Mouse (Mus musculus): ENCODE measurements at regions not wholly inside any gene's neighbourhood (a gene's known extent, or its start where the extent isn't known, plus 50 kb on each side); places are given as distances from the start of the nearest gene placed in this dataset.
"Not testable (repeated sequence)": the region's sequence is repeated elsewhere in the genome, so short reads cannot be mapped to it uniquely, and the experiment has no call there.

DNA sequence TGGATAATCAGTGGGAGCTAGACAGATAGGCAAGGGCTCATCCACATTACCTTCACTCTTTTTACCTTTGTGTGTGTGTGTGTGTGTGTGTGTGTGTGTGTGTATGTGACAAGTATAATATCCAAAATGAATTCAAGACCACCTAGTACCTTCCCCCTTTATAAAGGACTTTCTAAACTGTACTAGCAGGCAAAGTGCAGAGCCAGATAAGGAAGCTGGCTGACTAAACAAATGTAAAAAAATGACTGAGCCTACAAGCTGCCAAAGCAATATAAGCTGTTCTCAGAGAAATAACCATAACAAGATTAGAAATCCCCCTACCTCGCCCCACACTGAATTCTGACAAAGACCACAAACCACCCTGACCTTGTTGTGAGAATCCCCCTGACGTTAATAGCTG lies 586.8 kb upstream of the Chrm3 start:
- H3K4me3 ChIP-seq: no peak overlapping the region
- DNase-seq: no peak
- intact Hi-C loops (cut with DNase I): no loop called here
- no peak for TF ChIP-seq CTCF (IDR thresholded peaks at IDR 0.05)
- H3K27ac ChIP-seq: no peak overlapping the region

DNA sequence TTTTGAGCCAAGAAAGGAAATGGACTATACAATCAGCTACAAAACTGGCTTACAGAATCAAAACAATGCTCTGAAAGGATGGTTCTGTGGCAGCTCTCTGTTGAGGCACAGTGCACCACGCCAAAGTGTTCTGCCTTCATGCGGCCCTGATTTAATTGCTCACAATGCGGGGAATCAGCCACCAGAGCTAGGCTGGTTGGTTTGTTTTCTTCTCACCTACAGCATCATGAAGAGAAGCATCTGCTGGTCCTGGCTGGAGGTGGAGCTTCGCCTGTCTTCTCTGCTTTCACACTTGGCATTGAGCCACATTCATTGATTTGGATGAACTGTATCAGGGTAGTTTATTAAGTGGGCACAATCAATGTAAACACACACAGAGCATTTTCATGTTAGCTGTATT lies 583.2 kb upstream of the Chrm3 start:
- H3K4me3 ChIP-seq: no peak overlapping the region
- no peak for TF ChIP-seq CTCF (IDR thresholded peaks at IDR 0.05)
- H3K27ac ChIP-seq: no peak overlapping the region
- DNase-seq: no peak
- intact Hi-C loops (cut with DNase I): no loop called here

GRCm38 (mm10) chr13:10942031-10942655 lies 581.5 kb upstream of the Chrm3 start:
- Histone ChIP-seq H3K27ac (no peak overlapping the region), H3K4me3 (no peak overlapping the region)
- intact Hi-C loops (cut with DNase I): no loop called here
- DNase-seq: no peak
- peak; percentile 29 for TF ChIP-seq CTCF (IDR thresholded peaks at IDR 0.05)

- intact Hi-C loops (cut with DNase I): no loop called here
- no peak overlapping the region for H3K27ac ChIP-seq
- no peak for TF ChIP-seq CTCF (IDR thresholded peaks at IDR 0.05)
- H3K4me3 ChIP-seq: no peak overlapping the region
- DNase-seq: no peak
Measured at GRCm38 (mm10) chr13:10938233-10938632, 577.6 kb upstream of the Chrm3 start.

- no peak overlapping the region for H3K27ac ChIP-seq
- no peak overlapping the region for H3K4me3 ChIP-seq
- intact Hi-C loops (cut with DNase I): no loop called here
- 0 out of 2 replicates have a peak, but pooled peaks have one; percentile 9 for TF ChIP-seq CTCF (IDR thresholded peaks at IDR 0.05)
- no peak for DNase-seq
Measured at GRCm38 (mm10) chr13:10930741-10931140, 570.1 kb upstream of the Chrm3 start.

DNA sequence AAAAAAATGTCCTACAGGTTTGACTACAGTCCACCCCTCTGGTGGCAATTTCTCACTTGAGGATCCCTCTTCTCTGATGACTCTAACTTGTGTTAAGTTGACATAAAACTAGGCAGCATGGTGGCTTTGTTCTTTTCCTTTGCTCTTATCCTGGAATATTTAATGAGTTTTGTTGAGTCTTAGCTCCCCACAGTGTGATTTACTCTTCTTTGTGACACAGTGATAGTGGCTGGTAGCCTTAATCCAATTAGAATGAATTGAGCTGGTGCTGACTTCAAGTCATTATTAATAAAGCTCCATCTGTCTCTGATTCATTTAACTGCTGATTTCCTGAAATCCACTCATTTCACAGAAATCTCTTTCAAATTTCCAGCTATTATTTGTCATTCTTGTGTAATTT lies 553.7 kb upstream of the Chrm3 start:
- no peak overlapping the region for H3K27ac ChIP-seq
- intact Hi-C loops (cut with DNase I): no loop called here
- no peak overlapping the region for H3K4me3 ChIP-seq
- no peak for TF ChIP-seq CTCF (IDR thresholded peaks at IDR 0.05)
- no peak for DNase-seq

GRCm38 (mm10) chr13:10909122-10909751 lies 548.6 kb upstream of the Chrm3 start:
- no peak for DNase-seq
- Histone ChIP-seq H3K27ac (no peak overlapping the region), H3K4me3 (no peak overlapping the region)
- intact Hi-C loops (cut with DNase I): no loop called here
- no peak for TF ChIP-seq CTCF (IDR thresholded peaks at IDR 0.05)

DNA sequence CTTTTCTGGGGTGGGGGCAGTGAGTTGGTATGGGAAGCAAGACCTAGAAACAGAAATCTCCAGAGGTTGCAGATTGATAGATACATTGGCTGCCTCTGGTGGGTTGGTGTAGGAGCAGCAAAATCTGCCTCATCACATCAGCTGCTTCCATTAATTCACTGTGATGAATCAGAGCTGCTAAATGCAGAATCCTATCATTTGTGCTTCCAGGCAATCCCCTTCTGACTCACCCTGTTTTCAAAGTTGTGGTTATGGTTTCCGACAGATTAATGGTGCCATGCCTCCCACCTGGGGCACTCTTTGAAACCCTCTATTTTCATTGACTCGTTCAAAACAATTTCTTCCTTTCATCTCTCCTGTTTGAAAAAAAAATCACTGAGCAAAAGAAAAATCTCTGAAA lies 507.2 kb upstream of the Chrm3 start:
- intact Hi-C loops (cut with DNase I): no loop called here
- TF ChIP-seq CTCF (IDR thresholded peaks at IDR 0.05): no peak
- Histone ChIP-seq H3K4me3 (no peak overlapping the region), H3K27ac (no peak overlapping the region)
- no peak for DNase-seq

DNA sequence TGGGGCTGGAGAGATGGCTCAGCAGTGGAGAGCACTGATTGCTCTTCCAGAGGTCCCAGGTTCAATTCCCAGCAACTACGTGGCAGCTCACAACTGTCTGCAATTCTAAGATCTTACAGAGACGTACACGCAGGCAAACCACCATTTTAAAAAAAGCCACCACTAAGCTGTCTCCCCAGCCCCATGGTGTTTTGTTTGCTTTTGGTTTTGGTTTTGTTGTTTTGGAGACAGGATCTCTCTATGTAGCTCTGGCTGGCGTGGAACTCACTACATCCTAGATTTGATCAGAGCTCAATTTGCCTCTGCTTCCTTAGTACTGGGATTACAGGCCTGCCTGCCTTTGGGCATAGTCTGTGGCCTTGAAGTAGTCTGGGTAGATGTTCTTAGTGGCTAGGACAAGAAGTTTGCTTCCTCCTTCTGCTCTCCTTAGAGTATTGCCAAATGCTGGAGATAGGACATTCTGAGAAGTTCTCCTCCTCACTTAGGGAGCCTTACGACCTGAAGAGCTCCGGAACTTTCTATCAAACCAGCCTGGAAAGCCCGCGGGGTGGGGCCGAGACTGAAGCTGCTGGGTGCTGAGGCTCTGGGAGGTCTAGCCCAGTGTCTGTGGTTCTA lies 495.4 kb upstream of the Chrm3 start:
- intact Hi-C loops (cut with DNase I); H3K4me3 ChIP-seq; H3K27ac ChIP-seq; DNase-seq: not testable (repeated sequence)

GRCm38 (mm10) chr13:10845212-10845611 lies 484.6 kb upstream of the Chrm3 start:
- Histone ChIP-seq H3K27ac (no peak overlapping the region), H3K4me3 (no peak overlapping the region)
- intact Hi-C loops (cut with DNase I): no loop called here
- no peak for TF ChIP-seq CTCF (IDR thresholded peaks at IDR 0.05)
- DNase-seq: no peak

DNA sequence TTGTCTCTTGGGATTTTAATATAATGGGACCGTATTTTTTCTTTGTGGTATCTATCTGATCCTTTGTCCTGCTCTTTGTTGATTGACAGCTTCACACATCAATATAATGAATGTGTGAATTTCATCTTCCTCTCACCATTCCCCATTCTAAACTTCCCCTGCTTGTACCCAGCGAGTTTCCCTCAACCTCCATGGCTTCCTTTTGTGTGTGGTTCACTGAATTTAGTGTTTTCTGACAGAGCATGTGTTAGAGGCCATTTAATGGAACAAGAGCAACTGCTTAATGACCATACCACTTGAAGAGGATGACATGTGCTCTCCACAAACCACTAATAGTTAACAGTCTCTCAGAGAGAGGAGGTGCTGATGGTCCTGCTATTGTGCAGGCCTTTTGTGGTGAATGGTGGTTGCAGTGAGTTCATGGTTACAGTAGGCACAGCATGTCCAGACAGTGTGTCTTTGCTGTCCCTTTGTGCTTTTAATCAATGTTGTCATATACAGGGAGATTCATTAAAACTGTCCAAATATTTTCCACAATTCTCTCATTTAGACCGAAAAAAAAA lies 438.8 kb upstream of the Chrm3 start:
- H3K4me3 ChIP-seq: no peak overlapping the region
- TF ChIP-seq CTCF (IDR thresholded peaks at IDR 0.05): no peak
- no peak overlapping the region for H3K27ac ChIP-seq
- intact Hi-C loops (cut with DNase I): no loop called here
- DNase-seq: no peak

Measured in gastrocnemius, adult 2 months (tissue).